Mouse (Mus musculus): ENCODE results near the gene Elof1. TPM values are rescaled to one million over a fixed set of nuclear protein-coding genes. Genes with fewer than 3 reads are reported as not detected.
"Not testable (repeated sequence)": the region's sequence is repeated elsewhere in the genome, so short reads cannot be mapped to it uniquely, and the experiment has no call there.

The Elof1 gene
- 10 to 100 TPM; 71.9 to 83.9 (median 78.6) TPM for total RNA-seq (2022)

DNA sequence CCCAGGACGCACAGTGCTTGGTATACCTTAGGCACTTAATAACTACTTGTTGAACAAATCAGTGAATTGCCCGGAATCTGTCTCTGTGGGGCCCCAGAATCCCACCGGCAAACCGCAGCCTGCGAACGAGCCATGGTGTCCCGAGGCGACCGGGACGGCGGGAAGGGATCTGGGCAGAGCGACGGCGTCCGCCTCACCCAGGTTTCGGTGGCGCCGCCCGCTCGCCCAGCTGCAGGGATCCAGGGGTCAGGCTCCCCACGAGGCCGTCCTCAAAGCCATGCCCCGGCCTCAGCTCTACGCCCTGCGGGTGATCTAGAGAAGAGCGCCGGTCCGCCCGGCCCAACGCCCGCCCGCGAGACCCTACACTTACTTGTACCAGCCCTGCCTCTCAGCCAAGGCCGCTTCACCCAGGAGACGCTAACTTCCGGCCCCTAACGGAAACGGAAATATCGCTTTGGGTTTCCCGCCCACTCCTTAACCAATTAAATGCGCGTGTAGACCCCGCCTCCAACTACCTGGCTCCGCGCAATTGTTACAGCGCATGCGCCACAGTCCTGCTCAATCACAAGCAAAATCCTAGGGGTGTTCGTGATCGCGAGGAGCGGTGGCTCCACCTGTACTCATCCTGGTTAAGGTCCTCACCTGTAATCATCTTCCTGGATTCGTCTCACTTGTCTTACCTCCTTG lies at the start of gene Elof1:
Gene Elof1 (minus strand): TSS at position 433 of the 687 bp plus-strand sequence.
- DNase-seq, result peak; percentile 94

GRCm38 (mm10) chr9:22166686-22167085 lies 49.7 kb upstream of the Elof1 start:
- DNase-seq, result no peak

DNA sequence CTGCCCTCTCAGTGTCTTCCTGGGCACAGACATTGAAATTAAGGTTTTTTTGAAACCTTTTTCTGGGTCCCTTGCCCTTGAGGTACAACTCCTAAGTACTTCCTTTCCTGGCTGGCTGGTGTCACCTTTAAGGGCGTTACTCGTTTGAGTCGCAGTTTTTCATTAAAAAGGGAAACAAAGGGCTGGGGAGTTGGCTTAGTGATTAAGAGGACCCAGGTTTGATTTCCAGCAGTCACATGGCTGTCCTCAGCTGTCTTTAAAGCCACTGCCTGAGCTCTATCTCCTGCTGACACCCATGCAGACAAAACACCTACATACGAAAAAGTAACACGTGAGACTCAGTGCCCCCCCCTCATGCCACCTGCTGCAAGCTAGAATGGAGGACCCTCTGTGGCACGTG lies 49.0 kb upstream of the Elof1 start:
- DNase-seq, result no peak

DNA sequence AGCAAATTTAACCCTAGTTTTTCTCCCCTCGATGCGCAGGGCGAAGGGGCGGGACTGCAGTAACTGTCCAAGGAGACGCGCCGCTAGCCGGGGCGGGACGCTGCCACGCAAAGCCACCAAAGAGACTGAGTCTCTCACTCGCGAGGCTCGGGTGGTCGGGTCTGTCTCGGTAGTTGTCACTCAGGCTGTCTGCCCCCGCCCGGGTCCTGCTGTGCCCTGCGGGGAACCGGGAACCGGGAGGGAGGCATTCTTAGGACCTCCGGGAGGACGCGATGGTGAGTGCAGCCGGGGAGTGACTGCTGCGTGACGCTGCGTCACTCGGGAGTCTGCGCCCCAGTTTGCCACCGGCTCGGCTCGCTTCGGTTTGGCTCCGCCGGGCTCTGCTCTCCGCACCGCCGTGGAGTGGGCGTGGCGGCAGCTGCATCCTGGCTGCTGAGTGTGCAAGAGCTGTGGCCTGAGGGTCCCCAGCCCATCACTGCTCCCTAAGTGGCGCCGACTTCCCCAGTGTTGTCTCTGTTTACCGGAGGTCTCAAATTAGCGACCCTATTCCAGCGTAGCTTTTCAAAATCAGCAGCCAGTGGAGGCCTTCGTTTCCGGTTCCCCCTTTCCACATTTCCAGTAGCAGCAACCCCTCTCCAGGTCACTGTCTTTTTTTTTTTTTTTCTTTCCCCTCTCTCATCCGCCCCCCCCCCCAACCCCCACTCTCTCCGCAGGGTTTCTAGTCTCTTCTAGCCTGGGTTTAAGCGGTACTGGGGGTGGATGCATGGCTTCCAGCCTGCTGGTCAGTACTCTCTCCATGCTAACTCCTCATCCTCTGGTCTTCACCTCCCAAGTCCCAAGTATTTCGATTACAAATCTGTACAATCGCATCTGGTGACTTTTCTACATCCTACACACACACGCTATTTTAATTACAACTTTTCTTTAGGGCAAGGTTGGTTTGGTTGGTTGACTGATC lies 48.0 kb upstream of the Elof1 start:
- DNase-seq, result no peak

GRCm38 (mm10) chr9:22162912-22163311 lies 45.9 kb upstream of the Elof1 start:
- DNase-seq, result no peak

DNA sequence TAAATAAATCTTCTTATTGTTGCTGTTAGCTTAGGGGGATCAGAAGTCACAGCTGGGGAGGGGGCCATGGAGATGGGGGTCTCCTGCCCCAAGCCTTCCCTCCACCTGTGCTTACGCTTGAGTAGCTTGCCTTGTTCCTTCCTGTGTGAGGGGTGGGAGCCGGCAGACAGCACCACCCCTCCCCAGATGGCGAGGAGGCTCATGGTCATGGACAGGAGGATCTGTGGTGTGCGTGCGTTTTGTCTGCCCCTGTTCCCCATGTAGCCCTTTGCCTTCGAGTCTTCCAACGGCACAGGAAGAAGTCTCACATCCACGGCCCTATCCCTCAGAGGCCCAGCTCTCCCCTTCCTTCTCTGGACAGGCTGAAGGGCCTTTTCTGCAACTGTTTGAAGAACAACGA lies 45.3 kb upstream of the Elof1 start:
- no peak for DNase-seq

DNA sequence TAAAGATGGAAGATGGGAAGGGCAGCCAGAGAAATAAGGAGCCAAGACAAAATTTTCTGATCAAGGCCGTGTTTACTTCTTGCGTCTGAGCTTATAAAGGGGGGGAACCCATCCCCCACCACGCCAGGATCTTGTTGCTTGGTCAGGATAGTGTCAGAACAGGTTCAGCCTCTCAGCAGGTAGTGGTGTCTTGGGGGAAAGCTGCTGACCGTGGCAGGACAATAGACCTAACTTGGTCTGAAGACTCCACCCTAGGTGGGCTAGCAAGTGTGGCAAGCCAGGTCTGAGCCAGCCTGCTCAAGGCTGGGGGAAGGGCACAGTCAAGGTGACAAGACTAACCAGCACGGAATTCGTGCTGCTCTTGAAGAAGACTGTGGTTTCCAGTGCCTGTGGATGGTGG lies 44.3 kb upstream of the Elof1 start:
- DNase-seq, result no peak

GRCm38 (mm10) chr9:22157516-22158265 lies 40.7 kb upstream of the Elof1 start:
- DNase-seq, result no peak

DNA sequence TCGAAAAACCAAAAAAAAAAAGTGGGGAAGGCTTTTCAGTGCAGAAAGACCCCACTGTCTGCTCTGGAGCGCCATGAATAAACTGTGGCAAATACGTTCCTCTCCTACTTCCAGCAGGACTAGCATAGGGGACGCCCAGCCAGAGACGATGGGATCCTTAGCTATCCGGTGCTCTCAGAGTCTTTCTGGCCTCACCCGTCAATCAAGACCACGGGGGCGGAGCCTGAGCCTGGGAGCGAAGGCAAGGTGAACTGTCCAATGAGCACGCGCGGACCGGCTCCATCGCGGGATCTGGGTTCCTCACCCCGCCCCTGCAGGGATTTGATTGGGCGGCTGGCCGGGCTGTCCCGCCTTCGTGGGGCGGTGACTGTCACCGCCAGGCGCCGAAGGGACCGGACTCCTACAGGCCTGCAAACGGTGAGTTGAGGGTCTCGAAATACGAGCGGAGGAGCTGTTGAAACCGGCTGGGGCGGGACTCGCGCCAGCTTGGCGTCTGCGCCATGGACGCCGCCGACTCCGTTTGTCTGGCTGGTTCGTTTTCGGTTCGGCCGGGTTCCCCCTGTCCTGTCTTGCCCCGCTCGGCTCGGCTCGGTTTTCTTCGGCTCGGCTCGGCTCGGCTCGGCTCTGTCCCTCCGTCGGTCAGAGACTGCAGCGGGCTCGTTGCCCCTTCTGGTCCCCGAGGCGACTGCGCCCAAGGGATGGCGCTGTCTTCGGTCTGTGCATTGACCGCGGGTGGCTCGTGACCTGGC lies 39.7 kb upstream of the Elof1 start, which contains the start of gene Pigyl:
Gene Pigyl (plus strand): TSS at position 350 of the 749 bp plus-strand sequence.
- peak; percentile 97 for DNase-seq

- no peak for DNase-seq
Observed at GRCm38 (mm10) chr9:22155614-22156013, 38.6 kb upstream of the Elof1 start.

DNA sequence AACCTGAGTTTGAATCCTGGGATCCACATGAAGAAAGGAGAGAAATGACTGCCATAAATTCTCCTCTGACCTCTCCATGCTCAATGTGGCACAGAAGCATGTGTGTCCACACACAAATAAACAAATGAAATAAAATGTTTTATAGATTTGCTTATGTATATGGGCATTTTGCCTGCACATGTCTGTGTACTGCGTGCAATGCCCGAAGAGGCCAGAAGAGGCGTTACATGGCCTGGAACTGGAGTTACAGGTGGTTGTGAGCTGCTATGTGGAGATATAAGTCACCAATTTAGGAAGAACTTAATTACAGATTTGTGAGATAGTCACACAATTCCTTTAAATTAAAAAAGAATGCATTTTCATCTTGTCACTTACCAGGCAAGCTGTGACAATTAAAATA lies 36.8 kb upstream of the Elof1 start:
- no peak for DNase-seq

- DNase-seq, result no peak
Observed at GRCm38 (mm10) chr9:22150946-22151345, 34.0 kb upstream of the Elof1 start.

DNA sequence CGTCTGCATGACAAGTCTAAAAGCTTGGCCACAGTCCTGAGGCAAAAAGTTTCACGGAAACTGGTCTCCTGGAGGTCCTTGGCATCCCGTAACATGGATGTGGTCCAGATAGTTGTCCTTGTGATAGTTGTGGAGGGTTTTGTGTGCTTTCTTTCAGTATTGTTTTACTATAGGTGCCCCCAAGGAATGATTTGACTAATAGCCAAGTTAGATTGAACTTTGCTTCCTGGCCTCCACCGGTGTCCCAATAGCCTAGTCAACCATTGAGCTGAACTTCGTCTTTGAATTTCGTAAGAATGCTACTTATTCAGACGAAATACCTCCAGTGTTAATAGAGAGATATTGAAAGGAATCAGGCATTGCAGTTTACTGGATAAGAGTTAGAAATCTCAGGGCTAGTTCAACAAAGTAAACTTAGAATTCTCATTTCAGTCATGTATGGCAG lies 33.3 kb upstream of the Elof1 start:
- not testable (repeated sequence) for DNase-seq

GRCm38 (mm10) chr9:22149426-22150248 lies 32.7 kb upstream of the Elof1 start:
- no peak for DNase-seq

DNA sequence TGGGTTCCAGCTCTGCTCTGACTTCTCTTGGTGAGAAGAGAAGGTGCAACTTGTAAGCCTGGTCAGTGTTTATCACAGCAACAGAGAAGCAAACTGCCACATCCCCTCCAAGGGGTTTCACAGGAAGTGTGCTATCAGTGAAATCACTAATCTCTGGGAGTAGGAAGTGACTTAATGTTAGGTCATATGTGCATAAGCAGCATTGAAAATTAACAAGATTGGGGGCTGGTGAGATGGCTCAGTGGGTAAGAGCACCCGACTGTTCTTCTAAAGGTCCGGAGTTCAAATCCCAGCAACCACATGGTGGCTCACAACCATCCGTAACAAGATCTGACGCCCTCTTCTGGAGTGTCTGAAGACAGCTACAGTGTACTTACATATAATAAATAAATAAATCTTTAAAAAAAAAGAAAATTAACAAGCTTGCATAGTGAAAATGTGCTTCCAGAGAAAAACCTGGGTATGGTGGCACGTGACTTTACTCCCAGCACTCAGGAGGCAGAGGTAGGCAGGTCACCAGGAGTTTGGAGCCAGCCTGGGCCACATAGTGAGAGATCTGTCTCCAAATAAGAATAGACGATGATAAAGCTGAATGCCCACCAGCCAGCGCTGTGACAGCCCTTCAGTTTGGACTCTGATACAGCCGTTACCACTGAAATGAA lies 27.5 kb upstream of the Elof1 start:
- no peak for DNase-seq

DNA sequence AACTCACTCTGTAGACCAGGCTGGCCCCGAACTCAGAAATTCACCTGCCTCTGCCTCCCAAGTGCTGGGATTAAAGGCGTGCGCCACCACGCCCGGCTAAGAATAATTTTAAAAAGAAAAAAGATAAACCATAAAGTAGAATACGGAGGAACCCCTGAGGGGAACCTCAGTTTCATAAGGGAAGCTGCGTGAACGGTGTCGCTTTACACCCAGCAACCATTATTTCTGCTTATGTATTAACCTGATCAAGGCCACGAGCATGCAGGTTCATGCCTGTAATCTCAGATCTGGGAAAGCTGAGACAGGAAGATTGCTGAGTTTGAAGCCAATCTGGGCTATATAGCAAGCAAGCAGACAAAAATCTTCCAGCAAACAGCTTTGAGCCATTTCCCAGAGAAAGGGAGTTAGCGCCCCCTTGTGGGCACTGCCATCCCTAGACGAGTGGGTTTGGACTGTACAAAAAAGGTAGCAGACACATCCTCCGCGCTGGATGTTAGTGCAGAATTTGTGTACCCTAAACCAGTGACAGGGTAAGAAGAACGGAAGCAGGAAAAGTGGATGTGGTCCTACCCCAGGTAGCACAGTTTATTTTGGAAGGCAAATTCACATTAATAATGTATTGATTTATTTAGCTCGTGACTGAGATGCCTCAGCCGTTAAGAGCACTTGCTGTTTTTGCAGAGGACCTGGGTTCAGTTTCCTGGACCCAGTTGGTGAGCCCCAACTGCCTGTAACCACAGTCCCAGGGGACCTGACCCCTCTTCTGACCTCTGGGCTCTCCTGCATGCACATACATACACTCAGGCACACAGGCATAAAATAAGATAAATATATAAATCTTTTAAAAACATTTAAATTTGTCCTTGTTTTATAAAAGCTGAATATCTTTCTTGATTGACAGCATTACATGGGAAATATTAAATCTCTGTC lies 26.4 kb upstream of the Elof1 start:
- DNase-seq, result peak; percentile 67

DNA sequence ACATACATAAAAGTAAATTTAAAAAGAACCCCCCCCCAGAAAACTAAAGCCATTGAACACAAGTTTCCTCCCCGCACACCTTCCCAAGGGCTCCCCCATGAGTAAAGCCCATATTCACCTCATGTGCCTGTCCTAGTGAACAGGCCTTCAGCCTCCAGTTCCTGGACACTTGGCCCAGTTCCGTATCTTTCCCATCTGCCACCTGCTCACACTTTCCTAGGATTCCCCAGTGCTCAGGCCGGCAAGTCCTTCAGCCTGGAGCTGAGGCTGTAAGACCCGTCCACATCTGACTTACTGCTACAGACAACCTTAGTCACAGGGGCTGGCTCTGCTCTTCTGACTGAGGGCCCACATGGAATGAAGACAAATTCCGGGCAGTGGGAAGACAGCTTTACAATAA lies 22.8 kb upstream of the Elof1 start:
- no peak for DNase-seq

DNA sequence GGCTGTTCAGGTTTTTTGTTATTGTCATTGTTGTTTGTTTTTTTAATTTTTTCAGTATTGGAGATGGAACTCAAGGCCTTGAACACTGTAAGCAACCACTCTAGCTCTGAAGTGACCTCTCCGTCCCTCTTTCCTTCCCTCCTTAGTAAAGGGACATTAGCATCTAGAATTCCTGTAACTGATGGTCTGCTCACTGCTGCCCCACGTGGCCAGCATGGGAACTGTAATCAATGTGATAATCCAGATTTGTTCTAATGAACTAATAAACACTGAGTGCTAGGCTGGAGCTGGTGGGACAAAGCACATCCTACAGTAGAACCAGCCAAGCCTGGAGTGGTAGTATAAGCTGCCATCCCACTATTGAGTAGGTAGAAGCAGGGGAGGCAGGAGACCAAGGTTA lies 21.5 kb upstream of the Elof1 start:
- DNase-seq, result no peak

All from adrenal gland, adult 8-10 months (tissue).